Mouse (Mus musculus) liver, embryonic 14.5 days (tissue): ENCODE results near the gene Tpx2. TPM values are rescaled to one million over a fixed set of nuclear protein-coding genes. Genes with fewer than 3 reads are reported as not detected.

Experiments used
- ATAC-seq: fragments of 200-750 bp; cut with Nextera tagmentation; 2 replicates; pipeline ENCODE4 v1.8.0; 2017; ENCODE audit warnings: moderate number of reproducible peaks, mild to moderate bottlenecking, moderate library complexity; ENCODE audit not compliant: insufficient read depth
- DNase-seq, 3 experiments: peaks; one replicate each; pipeline ENCODE4 v3.0.0-alpha.2; 2012 to 2013; ENCODE audit warnings: low read depth in 3 of 3, low spot score in 3 of 3
- H3K27ac ChIP-seq: fragments of 300-500 bp; sonication (generic); 2 replicates; pipeline ENCODE4 v1.5.1; 2014; ENCODE audit warnings: moderate library complexity, mild to moderate bottlenecking, control low read depth, inconsistent platforms
- H3K27me3 ChIP-seq: fragments of 300-500 bp; sonication (generic); 2 replicates; pipeline ENCODE4 v1.6.1; 2014; ENCODE audit warnings: mild to moderate bottlenecking, low read length, moderate library complexity; ENCODE audit not compliant: control insufficient read depth, insufficient read depth
- H3K36me3 ChIP-seq: fragments of 300-500 bp; sonication (generic); replicated peaks from 2 replicates; pipeline ENCODE4 v1.6.1; 2014; ENCODE audit warnings: low read depth; ENCODE audit not compliant: control insufficient read depth, insufficient read depth
- H3K4me1 ChIP-seq, 2 experiments: fragments of 200-500 bp in 1 of 2; fragments of 300-500 bp in 1 of 2; sonication (generic) in 1 of 2; replicated peaks; 2 replicates each; pipeline ENCODE4 v1.6.1; 2012 to 2014; ENCODE audit warnings: antibody characterized with exemption in 1 of 2, inconsistent platforms in 1 of 2, low read length in 1 of 2; ENCODE audit not compliant: control insufficient read depth in 2 of 2, insufficient read depth in 2 of 2
- H3K4me2 ChIP-seq: fragments of 300-500 bp; sonication (generic); 2 replicates; pipeline ENCODE4 v1.6.1; 2014; ENCODE audit warnings: low read depth, mild to moderate bottlenecking, control low read depth, moderate library complexity
- H3K4me3 ChIP-seq, 2 experiments: fragments of 200-500 bp in 1 of 2; fragments of 300-500 bp in 1 of 2; sonication (generic) in 1 of 2; 2 replicates each; pipeline ENCODE4 v1.5.1; 2012 to 2014; ENCODE audit warnings: low read depth in 2 of 2, low read length in 2 of 2, mild to moderate bottlenecking in 2 of 2, control low read depth in 1 of 2, inconsistent platforms in 1 of 2, moderate library complexity in 1 of 2; ENCODE audit not compliant: insufficient read depth in 1 of 2
- H3K9ac ChIP-seq: fragments of 300-500 bp; sonication (generic); replicated peaks from 2 replicates; pipeline ENCODE4 v1.6.1; 2014; ENCODE audit warnings: mild to moderate bottlenecking, control low read depth, moderate library complexity
- H3K9me3 ChIP-seq: fragments of 300-500 bp; sonication (generic); 2 replicates; pipeline ENCODE4 v1.6.1; 2016; ENCODE audit warnings: low read length, mixed read lengths; ENCODE audit not compliant: control insufficient read depth
- CTCF ChIP-seq: IDR thresholded peaks from 2 replicates; pipeline ENCODE4 v1.5.1; 2016; ENCODE audit warnings: antibody characterized with exemption, low read depth, control low read depth
- EP300 ChIP-seq: IDR thresholded peaks from 2 replicates; pipeline ENCODE4 v1.6.1; 2016; ENCODE audit warnings: antibody characterized with exemption, low read depth
- WGBS: fragments of 180-500 bp; shearing (Covaris S2); extraction: QIAGEN DNeasy Blood & Tissue Kit; methylation state at CpG from one replicate; pipeline ENCODE4 v1.1.7; 2014; ENCODE audit not compliant: insufficient replicate concordance; 5-methylcytosine and 5-hydroxymethylcytosine counted together
- polyA plus RNA-seq, 2 experiments: library from polyadenylated mRNA; depleted of rRNA in 1 of 2; stranded (reverse) in 1 of 2; unstranded in 1 of 2; fragments of >200 nt; fragmentation: Nextera tagmentation in 1 of 2; extraction: Ambion mirVana in 1 of 2; gene quantifications; 2 replicates each; pipeline versions ENCODE4 v1.2.1 to v1.2.3; 2012 to 2014

The Tpx2 gene
- polyA plus RNA-seq, 2 experiments = 47.1 to 80.9 TPM

GRCm38 (mm10) chr2:152861891-152862290 is 14.1 kb downstream of the Tpx2 start:
- 79% methylated on average over 1 of the region's 1 CpGs for WGBS
- H3K4me1 ChIP-seq = no peaks in the 10 kb centered on the region; a peak in 2 of 4 replicates
- peaks cover 82% of the 10 kb centered on the region for H3K36me3 ChIP-seq
- no peak for TF ChIP-seq EP300
- no peak overlapping the region for H3K4me3 ChIP-seq
- H3K27ac ChIP-seq = no peak overlapping the region
- ATAC-seq (no peak), DNase-seq (no peak)
- H3K4me2 ChIP-seq = no peak overlapping the region
- no peaks in the 10 kb centered on the region for H3K9me3 ChIP-seq
- H3K27me3 ChIP-seq = no peaks in the 10 kb centered on the region
- H3K9ac ChIP-seq = no peak overlapping the region

DNA sequence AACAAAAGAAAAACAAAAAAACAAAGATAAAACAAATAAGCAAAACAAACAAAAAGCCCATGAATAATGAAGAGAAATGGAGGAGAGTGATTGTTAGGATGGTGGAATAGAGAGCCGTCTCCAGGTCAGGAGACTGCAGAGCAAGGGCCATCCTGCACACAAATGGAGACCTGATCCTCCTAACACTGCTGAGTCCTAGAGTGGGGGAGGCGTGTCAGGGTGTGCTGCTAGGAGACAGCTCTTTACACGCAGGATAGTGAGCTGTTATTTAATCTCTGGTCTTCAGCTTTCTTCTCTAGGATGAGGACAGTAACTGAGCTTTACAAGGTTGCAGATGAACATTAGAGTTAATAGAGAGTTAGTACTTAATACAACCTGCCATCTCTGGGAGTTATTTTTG is 14.9 kb downstream of the Tpx2 start:
- H3K4me1 ChIP-seq = no peaks in the 10 kb centered on the region; a peak in 2 of 4 replicates
- peaks cover 82% of the 10 kb centered on the region for H3K36me3 ChIP-seq
- H3K4me3 ChIP-seq = no peak overlapping the region
- H3K9me3 ChIP-seq = no peaks in the 10 kb centered on the region
- DNase-seq (no peak), ATAC-seq (no peak)
- no peak overlapping the region for H3K27ac ChIP-seq
- H3K27me3 ChIP-seq = no peaks in the 10 kb centered on the region
- TF ChIP-seq CTCF (no peak), EP300 (no peak)
- no peak overlapping the region for H3K9ac ChIP-seq
- WGBS = 56% methylated on average over 3 of the region's 3 CpGs
- no peak overlapping the region for H3K4me2 ChIP-seq

GRCm38 (mm10) chr2:152863346-152863745 is 15.6 kb downstream of the Tpx2 start:
- WGBS = 89% methylated on average over 6 of the region's 6 CpGs
- Histone ChIP-seq H3K9ac (no peak overlapping the region), H3K4me2 (no peak overlapping the region), H3K27me3 (no peaks in the 10 kb centered on the region), H3K4me3 (no peak overlapping the region), H3K9me3 (no peaks in the 10 kb centered on the region), H3K27ac (no peak overlapping the region), H3K4me1 (peaks cover 0 to 2% of the 10 kb centered on the region in 2 experiments; a peak in 2 of 4 replicates), H3K36me3 (peaks cover 80% of the 10 kb centered on the region)
- no peak for TF ChIP-seq CTCF
- TF ChIP-seq EP300 = no peak
- no peak for ATAC-seq
- DNase-seq = no peak

DNA sequence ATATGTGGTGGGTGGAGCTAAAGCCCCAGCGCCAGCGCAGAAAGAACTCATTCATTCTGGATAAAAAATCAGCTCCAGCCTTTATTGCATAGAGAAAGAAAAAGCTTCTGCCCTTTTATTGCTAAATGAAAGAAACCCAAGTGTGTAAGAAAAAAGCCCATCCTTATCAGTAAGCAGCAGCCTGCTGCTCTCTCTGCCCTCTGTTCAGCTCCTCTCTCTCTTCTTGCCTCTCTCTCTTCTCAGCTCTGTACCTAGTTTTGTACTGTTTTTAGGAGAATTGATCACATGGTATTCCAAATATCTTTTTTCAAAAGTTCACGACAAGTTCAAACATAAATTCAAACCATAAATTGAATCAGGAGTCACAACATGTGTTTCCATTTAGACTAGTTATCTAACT is 30.5 kb downstream of the Tpx2 start:
- Histone ChIP-seq H3K4me2 (no peak overlapping the region), H3K27me3 (no peaks in the 10 kb centered on the region), H3K9me3 (no peaks in the 10 kb centered on the region), H3K36me3 (peaks cover 94% of the 10 kb centered on the region), H3K4me1 (no peaks in the 10 kb centered on the region), H3K9ac (no peak overlapping the region), H3K27ac (no peak overlapping the region), H3K4me3 (no peak overlapping the region)
- peak; percentile 63; the same call in 1 of the 2 replicates for ATAC-seq
- DNase-seq = peak in 1 of 3 experiments; percentile 16
- TF ChIP-seq CTCF = no peak
- 66% methylated on average over 3 of the region's 3 CpGs for WGBS

- H3K9ac ChIP-seq = no peak overlapping the region
- H3K4me3 ChIP-seq = no peak overlapping the region
- no peaks in the 10 kb centered on the region for H3K4me1 ChIP-seq
- H3K9me3 ChIP-seq = no peaks in the 10 kb centered on the region
- WGBS = 87% methylated on average over 13 of the region's 13 CpGs
- no peak for DNase-seq
- peaks cover 94% of the 10 kb centered on the region for H3K36me3 ChIP-seq
- H3K27me3 ChIP-seq = no peaks in the 10 kb centered on the region
- no peak for TF ChIP-seq EP300
- TF ChIP-seq CTCF = no peak
- ATAC-seq = no peak
- no peak overlapping the region for H3K4me2 ChIP-seq
- no peak overlapping the region for H3K27ac ChIP-seq
These were observed 33.1 kb downstream of the Tpx2 start for GRCm38 (mm10) chr2:152880898-152881297.

GRCm38 (mm10) chr2:152884101-152884645 is 36.4 kb downstream of the Tpx2 start:
- Histone ChIP-seq H3K9me3 (no peaks in the 10 kb centered on the region), H3K27ac (no peak overlapping the region), H3K4me1 (no peaks in the 10 kb centered on the region), H3K36me3 (peaks cover 97% of the 10 kb centered on the region), H3K27me3 (no peaks in the 10 kb centered on the region), H3K4me3 (no peak overlapping the region), H3K9ac (no peak overlapping the region), H3K4me2 (no peak overlapping the region)
- ATAC-seq (no peak), DNase-seq (no peak)
- no peak for TF ChIP-seq EP300
- WGBS = 90% methylated on average over 6 of the region's 6 CpGs
